Mouse (Mus musculus): ENCODE results near the gene Dnajb3. TPM values are rescaled to one million over a fixed set of nuclear protein-coding genes. Genes with fewer than 3 reads are reported as not detected.
A peak's percentile ranks its signal among the peaks of the same experiment; 100 is the strongest.

The Dnajb3 gene
- 1 to 10 TPM; 3.0 to 3.9 TPM for total RNA-seq (2021)
- long read RNA-seq, experiment 1, transcript Dnajb3-201 (1 exons, 1,051 nt): major isoform, 8 of 8 reads
- long read RNA-seq, experiment 1, partial matches to known transcripts: 0 of 8 reads
- long read RNA-seq, experiment 1, other reads (novel, unspliced or antisense): 0 of 8 reads
- long read RNA-seq, experiment 2, partial matches to known transcripts: 0 of 2 reads
- long read RNA-seq, experiment 2, other reads (novel, unspliced or antisense): 0 of 2 reads

GRCm38 (mm10) chr1:88205294-88205922 lies at the start of gene Dnajb3:
Gene Dnajb3, minus strand, starts transcription at chr1:88205782.
- peak; percentile 85 for DNase-seq

- no peak for DNase-seq
Measured at GRCm38 (mm10) chr1:88254793-88255465, 49.3 kb upstream of the Dnajb3 start.

DNA sequence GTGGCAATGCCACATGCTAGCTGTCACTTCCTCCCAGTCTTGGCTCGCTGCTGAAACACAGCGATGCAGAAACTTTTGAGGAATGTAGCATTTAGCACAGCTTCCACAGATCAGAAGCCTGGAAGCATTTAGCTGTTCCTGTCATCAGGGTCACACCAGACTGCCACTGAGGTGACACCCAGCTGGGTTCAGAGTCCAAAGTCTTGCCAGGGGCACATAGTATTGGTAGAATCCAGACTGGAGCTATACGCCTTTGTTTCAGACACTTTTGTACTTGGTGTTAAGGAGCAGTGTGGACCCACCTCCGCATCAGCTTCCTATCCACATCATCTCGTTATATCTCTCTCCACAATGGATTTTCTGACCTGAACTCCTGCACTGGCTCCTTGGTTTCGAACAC lies 48.0 kb upstream of the Dnajb3 start:
- DNase-seq: no peak

DNA sequence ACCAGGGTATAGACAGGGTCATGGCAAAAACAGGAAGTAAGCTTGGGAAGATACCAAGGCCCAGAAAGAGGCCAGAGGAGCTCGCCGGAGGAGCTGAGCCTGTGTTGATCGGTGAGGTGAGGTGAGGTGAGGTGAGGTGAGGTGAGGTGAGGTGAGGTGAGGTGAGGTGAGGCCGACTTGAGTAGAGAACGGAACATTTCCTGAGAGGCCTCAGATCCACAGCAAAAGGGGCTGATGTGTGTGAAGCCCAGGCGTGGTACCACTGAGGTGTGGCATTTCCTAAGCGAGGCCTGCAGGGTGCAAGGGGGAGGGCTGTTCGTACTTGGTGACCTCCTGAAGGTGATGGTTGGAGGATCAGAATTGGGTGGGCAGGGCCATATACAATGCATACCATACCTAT lies 47.5 kb upstream of the Dnajb3 start:
- DNase-seq: no peak

DNA sequence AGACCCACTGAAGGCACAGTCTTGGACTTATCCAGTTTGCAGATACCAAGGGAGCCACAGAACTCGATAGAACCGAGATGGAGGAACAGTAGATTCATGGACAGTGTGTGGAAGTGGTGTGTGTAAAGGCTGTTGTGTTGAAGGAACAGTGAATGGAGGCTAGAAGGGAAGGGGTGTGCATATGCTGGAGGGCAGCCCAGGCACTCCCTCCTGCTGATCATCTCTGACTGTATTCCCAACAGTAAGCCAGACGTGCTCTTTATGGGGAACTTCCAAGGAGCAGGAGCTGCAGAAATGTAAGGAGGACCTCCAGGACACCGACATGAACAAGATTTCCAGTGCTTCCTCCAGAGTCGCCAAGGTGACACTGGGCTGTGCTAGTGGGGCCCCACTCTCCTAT lies 44.4 kb upstream of the Dnajb3 start:
- no peak for DNase-seq

DNA sequence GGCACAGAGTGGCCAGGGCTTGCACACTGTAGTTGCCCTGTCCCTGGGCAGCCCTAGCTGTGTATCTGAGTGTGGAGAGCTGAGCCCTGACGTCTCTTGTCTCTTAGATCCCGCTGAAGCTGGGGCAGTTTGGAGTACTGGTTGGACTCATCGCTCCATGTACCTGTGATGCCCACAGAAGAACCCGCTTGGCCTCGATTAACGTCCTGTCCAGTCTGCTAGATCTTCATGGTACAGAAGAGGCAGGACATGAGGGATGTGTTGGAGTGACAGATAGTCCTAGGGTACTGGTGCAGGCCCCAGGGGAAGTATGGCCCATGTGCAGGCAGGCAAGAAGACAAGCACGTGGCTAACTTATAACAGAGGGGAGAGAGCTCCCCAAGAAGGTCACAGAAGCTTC lies 44.0 kb upstream of the Dnajb3 start:
- DNase-seq: no peak

GRCm38 (mm10) chr1:88248658-88249057 lies 43.1 kb upstream of the Dnajb3 start:
- no peak for DNase-seq

DNA sequence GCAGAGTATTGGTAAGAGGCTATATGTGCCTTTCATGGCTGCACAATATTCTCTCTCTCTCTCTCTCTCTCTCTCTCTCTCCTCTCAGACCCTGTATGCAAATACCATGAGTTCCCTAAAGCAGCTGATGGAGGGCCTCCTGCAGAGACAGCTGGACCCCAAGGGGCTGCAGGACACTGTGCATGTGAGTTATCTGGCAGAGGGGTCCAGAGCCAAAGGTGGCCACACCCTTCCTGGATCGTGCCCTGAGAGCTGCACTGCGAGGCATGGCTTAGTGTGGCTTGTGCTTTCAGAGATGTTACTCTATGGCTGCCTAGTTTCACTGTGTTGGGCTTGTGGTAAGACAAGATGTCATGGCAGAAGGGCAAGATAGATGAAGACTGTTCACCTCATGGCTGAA lies 42.1 kb upstream of the Dnajb3 start:
- no peak for DNase-seq

- DNase-seq: no peak
Measured at GRCm38 (mm10) chr1:88246386-88246785, 40.8 kb upstream of the Dnajb3 start.

DNA sequence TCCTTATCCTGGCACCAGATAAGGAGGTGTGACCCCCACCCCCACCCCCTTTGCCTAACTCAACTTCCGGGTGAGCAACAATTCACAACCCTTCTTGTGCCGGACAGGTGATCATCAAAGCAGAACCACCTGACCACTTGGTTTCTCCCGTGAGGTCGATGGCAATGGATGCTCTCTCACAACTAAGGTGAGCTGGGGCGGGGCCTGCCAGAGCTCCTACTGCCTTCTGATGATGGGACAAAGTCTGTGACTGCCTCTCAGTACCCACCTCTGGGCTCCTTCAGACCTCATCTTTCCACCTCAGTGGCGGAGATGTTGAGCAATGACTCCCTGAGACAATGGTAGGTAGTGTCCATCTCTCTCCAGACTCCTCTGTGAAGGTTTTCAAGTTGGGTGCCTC lies 40.3 kb upstream of the Dnajb3 start:
- no peak for DNase-seq

DNA sequence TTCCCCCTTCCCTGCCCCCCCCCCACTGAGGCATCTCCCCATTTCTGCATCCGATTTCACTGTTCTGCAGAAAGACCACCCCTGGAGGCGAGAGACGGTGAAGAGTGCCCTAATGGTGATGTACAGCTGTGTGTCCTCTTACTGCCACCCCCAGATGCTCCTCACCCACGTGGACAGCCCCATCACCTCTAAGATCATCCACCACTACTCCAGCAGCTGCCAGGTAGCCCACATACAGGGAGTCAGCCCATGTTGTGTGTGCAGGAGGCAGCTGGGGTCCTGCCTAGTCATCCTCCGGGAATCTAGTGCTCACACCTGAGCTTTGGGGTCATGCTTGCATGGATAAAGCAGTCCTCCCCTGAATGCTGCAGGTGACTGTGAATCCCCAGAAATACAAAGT lies 38.3 kb upstream of the Dnajb3 start:
- no peak for DNase-seq

GRCm38 (mm10) chr1:88240579-88240978 lies 35.0 kb upstream of the Dnajb3 start:
- DNase-seq: no peak

- no peak for DNase-seq
Measured at GRCm38 (mm10) chr1:88240072-88240471, 34.5 kb upstream of the Dnajb3 start.

- no peak for DNase-seq
Measured at GRCm38 (mm10) chr1:88238771-88239170, 33.2 kb upstream of the Dnajb3 start.

DNA sequence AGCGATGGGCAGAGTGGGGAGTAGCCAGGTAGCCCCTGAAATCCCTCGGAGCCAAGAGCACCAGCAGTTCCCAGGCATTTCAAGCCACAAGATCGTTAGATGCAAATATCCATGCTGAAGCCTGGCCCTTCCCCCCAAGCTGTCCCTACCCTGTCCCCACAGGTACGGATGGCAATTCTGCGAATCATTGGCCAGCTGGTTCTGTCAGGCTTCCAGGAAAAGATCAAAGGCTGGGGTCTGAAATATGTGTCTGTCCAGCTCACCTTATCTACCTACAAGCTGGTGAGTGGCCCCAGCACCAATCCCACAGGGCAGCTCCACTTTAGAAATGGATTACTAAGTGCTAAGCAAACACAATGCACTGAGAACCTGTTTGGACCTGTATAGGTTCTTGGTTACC lies 31.7 kb upstream of the Dnajb3 start:
- DNase-seq: no peak

GRCm38 (mm10) chr1:88235894-88236415 lies 30.4 kb upstream of the Dnajb3 start:
- no peak for DNase-seq

DNA sequence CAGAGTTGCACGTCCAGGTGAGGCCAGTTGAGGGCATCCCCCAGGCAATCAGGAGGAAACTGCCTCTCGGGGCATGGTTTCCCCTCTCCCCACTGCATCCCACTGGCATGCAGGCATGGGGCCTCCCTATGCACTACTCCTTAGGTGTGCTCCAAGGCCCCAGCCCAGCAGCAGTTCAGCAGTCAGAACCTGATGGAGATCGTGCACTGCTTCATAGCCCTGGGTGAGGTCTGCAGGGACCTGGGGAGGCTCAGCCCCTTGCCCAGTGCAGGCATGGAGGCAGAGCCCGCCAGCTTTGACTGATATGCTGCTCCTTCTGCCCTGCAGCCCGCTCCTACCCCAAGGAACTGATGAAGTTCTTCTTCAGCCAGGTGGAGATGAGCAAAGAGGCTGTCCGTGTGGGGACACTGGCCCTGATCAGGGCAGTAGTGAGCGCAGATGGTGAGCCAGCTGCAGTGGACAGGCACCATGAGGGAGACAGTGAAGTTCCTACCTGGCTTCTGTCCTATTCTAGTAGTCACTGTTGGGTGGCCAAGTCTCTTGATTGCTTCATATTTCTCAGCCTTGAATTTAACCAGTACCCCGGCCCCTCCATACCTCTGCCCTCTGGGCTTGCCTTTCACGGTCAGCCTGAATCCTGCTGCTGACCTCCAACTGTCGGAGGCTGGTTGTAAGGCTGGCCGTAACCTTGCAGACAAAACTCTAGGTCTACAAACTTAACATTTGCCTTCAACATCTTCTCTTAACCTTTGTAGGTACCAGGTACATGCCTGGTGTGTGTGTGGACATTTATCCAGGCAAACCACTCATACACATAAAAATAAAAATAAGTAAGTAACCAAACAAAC lies 29.7 kb upstream of the Dnajb3 start:
- DNase-seq: no peak

DNA sequence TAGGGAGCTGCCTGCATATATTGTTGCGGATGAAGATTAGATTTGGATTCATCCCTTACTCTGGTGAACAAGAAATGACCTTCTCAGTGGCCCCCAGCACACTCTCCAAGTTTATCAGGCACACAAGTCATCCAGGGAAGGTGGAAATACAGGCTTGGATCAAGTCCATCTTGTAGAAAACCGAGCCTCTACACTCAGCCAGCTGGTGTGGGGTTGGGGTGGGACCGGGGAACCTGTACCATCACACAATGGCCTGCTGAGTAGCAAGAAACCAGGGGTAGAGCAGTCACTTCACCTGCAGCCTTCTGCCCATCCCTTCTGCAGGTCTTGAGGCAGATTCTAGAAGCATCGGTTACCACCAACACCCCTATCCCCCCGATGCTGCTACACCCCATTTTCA lies 29.1 kb upstream of the Dnajb3 start:
- DNase-seq: no peak

- DNase-seq: no peak
Measured at GRCm38 (mm10) chr1:88234248-88234610, 28.6 kb upstream of the Dnajb3 start.

GRCm38 (mm10) chr1:88233421-88234247 lies 28.1 kb upstream of the Dnajb3 start:
- no peak for DNase-seq

- DNase-seq: no peak
Measured at GRCm38 (mm10) chr1:88232664-88233380, 27.2 kb upstream of the Dnajb3 start.
